Comparison of ENCODE assay signal across 17 mouse cellular contexts in the genomic region with DNA sequence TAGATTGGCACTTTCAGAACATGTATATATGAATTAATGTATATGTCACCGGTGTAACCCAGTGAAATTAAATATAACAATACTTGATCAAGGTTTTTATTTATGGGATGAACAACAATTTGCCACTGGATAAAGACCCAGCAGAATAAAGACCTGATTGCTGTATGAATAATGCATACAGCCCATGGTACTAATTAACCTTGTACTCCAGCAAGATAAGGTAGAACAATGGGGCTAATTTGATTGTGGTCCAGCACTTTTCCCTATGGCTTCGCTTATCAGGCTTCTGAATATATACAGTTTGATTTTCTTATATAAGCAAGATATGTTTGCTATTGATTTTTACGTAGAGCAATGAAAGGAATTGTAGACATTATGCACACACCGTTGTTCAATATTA.
"Had no signal": no experiment of that assay in that cellular context is flagged by ENCODE, and none has a peak within 500 bp of the region (broad histone marks: within the 10 kb centered on the region; RNA-seq: fewer than 3 reads in every experiment).

No protein-coding gene starts in this region.

- H3K4me3 ChIP-seq: liver, embryonic 12.5 days; myocyte; neural tube, embryonic 13.5 days; neural tube, embryonic 15.5 days had no signal

- ATAC-seq: liver, embryonic 12.5 days; midbrain, embryonic 16.5 days had no signal

- H3K4me2 ChIP-seq: liver, embryonic 12.5 days; lung, embryonic 14.5 days; neural tube, embryonic 13.5 days; neural tube, embryonic 15.5 days had no signal

- H3K9ac ChIP-seq: liver, embryonic 12.5 days; liver, embryonic 14.5 days; lung, embryonic 14.5 days; neural tube, embryonic 13.5 days; neural tube, embryonic 15.5 days had no signal

- H3K36me3 ChIP-seq: liver, embryonic 12.5 days; neural tube, embryonic 13.5 days; neural tube, embryonic 15.5 days had no signal

- H3K9me3 ChIP-seq: liver, embryonic 12.5 days; neural tube, embryonic 13.5 days; neural tube, embryonic 15.5 days had no signal

- DNase-seq: lung, adult 18-20 months; lung, embryonic 14.5 days; lung, postnatal 10 days; lung, postnatal 4 days; right cerebral cortex, adult 18-20 months; right cerebral cortex, postnatal 25 days; right cerebral cortex, postnatal 4 days; spleen, adult 18-20 months; thymus, adult 18-20 months; thymus, postnatal 14 days; thymus, postnatal 36 days had no signal

- H3K27ac ChIP-seq: liver, embryonic 12.5 days; liver, embryonic 14.5 days; neural tube, embryonic 13.5 days; neural tube, embryonic 15.5 days had no signal

- H3K4me1 ChIP-seq: liver, embryonic 12.5 days; neural tube, embryonic 13.5 days; neural tube, embryonic 15.5 days had no signal

- H3K27me3 ChIP-seq: liver, embryonic 12.5 days; neural tube, embryonic 13.5 days; neural tube, embryonic 15.5 days had no signal
